Mouse (Mus musculus) liver, embryonic 12.5 days (tissue): ENCODE measurements around the gene Ifih1. TPM values are rescaled to one million over a fixed set of nuclear protein-coding genes. Genes with fewer than 3 reads are reported as not detected.

Source experiments
- ATAC-seq: fragments of 200-750 bp; cut with Nextera tagmentation; 2 replicates; pipeline ENCODE4 v1.8.0; 2017; ENCODE audit warnings: moderate number of reproducible peaks, mild to moderate bottlenecking, moderate library complexity
- H3K27ac ChIP-seq: fragments of 300-500 bp; sonication (generic); 2 replicates; pipeline ENCODE4 v1.5.1; 2016; ENCODE audit warnings: mild to moderate bottlenecking
- H3K27me3 ChIP-seq: fragments of 300-500 bp; sonication (generic); replicated peaks from 2 replicates; pipeline ENCODE4 v1.6.1; 2016; ENCODE audit warnings: mild to moderate bottlenecking, moderate library complexity
- H3K36me3 ChIP-seq: fragments of 300-500 bp; sonication (generic); 2 replicates; pipeline ENCODE4 v1.6.1; 2016; ENCODE audit warnings: mild to moderate bottlenecking, moderate library complexity
- H3K4me1 ChIP-seq: fragments of 300-500 bp; sonication (generic); 2 replicates; pipeline ENCODE4 v1.6.1; 2016
- H3K4me2 ChIP-seq: fragments of 300-500 bp; sonication (generic); 2 replicates; pipeline ENCODE4 v1.6.1; 2016; ENCODE audit warnings: mild to moderate bottlenecking, moderate library complexity
- H3K4me3 ChIP-seq: fragments of 300-500 bp; sonication (generic); 2 replicates; pipeline ENCODE4 v1.5.1; 2016; ENCODE audit warnings: mild to moderate bottlenecking, moderate library complexity
- H3K9ac ChIP-seq: fragments of 300-500 bp; sonication (generic); 2 replicates; pipeline ENCODE4 v1.6.1; 2016; ENCODE audit warnings: mild to moderate bottlenecking, moderate library complexity
- H3K9me3 ChIP-seq: fragments of 300-500 bp; sonication (generic); replicated peaks from 2 replicates; pipeline ENCODE4 v1.6.1; 2016; ENCODE audit warnings: mild to moderate bottlenecking, moderate library complexity
- WGBS: fragments of 180-500 bp; shearing (Covaris S2); methylation state at CpG from one replicate; pipeline ENCODE4 v1.1.7; 2016; ENCODE audit not compliant: insufficient replicate concordance; 5-methylcytosine and 5-hydroxymethylcytosine counted together
- polyA plus RNA-seq: library from polyadenylated mRNA; unstranded; fragments of >200 nt; fragmentation: Nextera tagmentation; extraction: Ambion mirVana; gene quantifications from 2 replicates; pipeline ENCODE4 v1.2.1, GENCODE M21; 2016

The Ifih1 gene
- polyA plus RNA-seq: 3.1 and 3.2 TPM in 2 replicates

GRCm38 (mm10) chr2:62646014-62646645 lies at the start of gene Ifih1:
Gene Ifih1 (minus strand): TSS chr2:62646255.
- Histone ChIP-seq H3K27me3 (no peaks in the 10 kb centered on the region), H3K4me1 (peaks cover 28% of the 10 kb centered on the region), H3K9me3 (no peaks in the 10 kb centered on the region), H3K27ac (peak within 1 kb of the TSS; percentile 69), H3K36me3 (no peaks in the 10 kb centered on the region), H3K4me2 (peak within 1 kb of the TSS; percentile 83), H3K9ac (peak within 1 kb of the TSS; percentile 78), H3K4me3 (peak within 1 kb of the TSS; percentile 77)
- WGBS: 1% methylated on average over 30 of the region's 30 CpGs
- peak; percentile 92 for ATAC-seq

- H3K9me3 ChIP-seq: no peaks in the 10 kb centered on the region
- no peaks in the 10 kb centered on the region for H3K27me3 ChIP-seq
- H3K4me3 ChIP-seq: no peak overlapping the region
- H3K9ac ChIP-seq: no peak overlapping the region
- H3K27ac ChIP-seq: no peak overlapping the region
- H3K36me3 ChIP-seq: no peaks in the 10 kb centered on the region
- no peak for ATAC-seq
- WGBS: 70% methylated on average over 6 of the region's 6 CpGs
- H3K4me1 ChIP-seq: no peaks in the 10 kb centered on the region
- H3K4me2 ChIP-seq: no peak overlapping the region
These were observed 39.9 kb upstream of the Ifih1 start for GRCm38 (mm10) chr2:62685934-62686333.

- no peaks in the 10 kb centered on the region for H3K27me3 ChIP-seq
- H3K27ac ChIP-seq: no peak overlapping the region
- H3K36me3 ChIP-seq: no peaks in the 10 kb centered on the region
- ATAC-seq: no peak
- no peaks in the 10 kb centered on the region for H3K4me1 ChIP-seq
- 35% methylated on average over 3 of the region's 3 CpGs for WGBS
- no peak overlapping the region for H3K4me2 ChIP-seq
- H3K9me3 ChIP-seq: no peaks in the 10 kb centered on the region
- H3K4me3 ChIP-seq: no peak overlapping the region
- H3K9ac ChIP-seq: no peak overlapping the region
These were observed 39.0 kb upstream of the Ifih1 start for GRCm38 (mm10) chr2:62684989-62685595.

DNA sequence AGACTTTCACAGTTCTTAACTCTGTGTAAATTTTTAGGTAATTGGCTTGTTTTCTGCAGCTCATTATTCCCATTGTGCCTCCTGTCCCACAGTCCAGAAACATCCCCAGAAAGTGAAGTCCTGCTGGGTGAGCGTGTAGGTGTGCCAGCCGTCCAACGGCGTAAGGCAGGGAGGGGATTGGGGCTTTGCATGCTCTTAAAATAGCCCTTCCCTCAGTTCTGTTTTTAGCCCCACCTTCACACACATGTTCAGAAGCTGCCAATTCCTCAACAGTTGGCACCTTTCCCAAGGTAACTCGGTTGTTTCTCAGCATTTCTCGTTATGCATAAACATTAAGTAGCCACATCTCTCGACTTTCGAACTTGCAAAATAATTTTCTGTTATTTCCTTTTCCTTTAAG lies 35.6 kb upstream of the Ifih1 start:
- Histone ChIP-seq H3K27ac (no peak overlapping the region), H3K4me2 (no peak overlapping the region), H3K9ac (no peak overlapping the region), H3K36me3 (no peaks in the 10 kb centered on the region), H3K4me1 (no peaks in the 10 kb centered on the region), H3K4me3 (no peak overlapping the region), H3K27me3 (no peaks in the 10 kb centered on the region), H3K9me3 (no peaks in the 10 kb centered on the region)
- WGBS: 76% methylated on average over 8 of the region's 8 CpGs
- ATAC-seq: no peak

DNA sequence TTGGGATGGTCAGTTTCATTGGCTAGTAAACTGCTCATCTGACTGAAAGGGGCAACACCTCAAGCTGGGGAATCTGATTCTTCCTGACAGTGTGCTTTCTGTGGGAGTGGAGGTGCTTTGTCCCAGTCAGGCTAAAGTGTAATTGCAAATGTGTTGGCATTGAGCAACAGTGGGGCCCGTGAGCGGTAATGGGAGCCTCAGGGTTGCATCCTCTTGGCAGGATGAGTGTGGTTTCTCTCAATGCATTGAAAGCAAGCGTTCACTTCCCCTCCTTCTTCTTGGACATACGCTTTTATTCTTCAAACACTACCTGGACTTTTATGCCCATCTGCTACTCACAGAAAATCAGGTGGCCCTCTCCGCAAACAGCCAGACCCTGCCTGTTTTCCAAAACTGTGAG lies 26.7 kb upstream of the Ifih1 start:
- no peak overlapping the region for H3K4me2 ChIP-seq
- H3K36me3 ChIP-seq: no peaks in the 10 kb centered on the region
- ATAC-seq: no peak
- WGBS: 60% methylated on average over 5 of the region's 5 CpGs
- no peak overlapping the region for H3K9ac ChIP-seq
- H3K27me3 ChIP-seq: no peaks in the 10 kb centered on the region
- no peaks in the 10 kb centered on the region for H3K9me3 ChIP-seq
- no peak overlapping the region for H3K27ac ChIP-seq
- peaks cover 4% of the 10 kb centered on the region; the same call in 1 of the 2 replicates for H3K4me1 ChIP-seq
- H3K4me3 ChIP-seq: no peak overlapping the region

DNA sequence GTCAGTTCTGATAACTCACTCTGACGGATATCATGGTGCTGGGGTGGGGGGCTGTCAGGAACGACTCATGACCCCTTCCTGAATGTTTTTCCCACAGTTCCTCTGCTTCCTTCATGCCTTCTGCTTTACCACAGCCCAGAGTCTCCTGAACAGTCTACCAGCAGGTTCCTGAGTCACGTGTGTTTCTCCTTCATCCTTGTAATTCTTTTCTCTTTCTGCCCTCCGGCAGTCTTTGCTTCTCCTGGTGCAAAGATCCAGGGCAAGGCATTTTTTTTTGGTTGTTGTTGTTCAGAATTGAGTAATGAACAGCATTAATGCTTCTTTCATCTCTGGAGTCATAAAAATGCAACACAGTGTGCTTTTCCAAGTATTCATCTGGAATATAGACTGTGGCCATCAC lies 24.7 kb upstream of the Ifih1 start:
- H3K27me3 ChIP-seq: no peaks in the 10 kb centered on the region
- peaks cover 4% of the 10 kb centered on the region; the same call in 1 of the 2 replicates for H3K4me1 ChIP-seq
- ATAC-seq: no peak
- H3K4me2 ChIP-seq: no peak overlapping the region
- WGBS: 51% methylated on average over 4 of the region's 4 CpGs
- H3K9me3 ChIP-seq: no peaks in the 10 kb centered on the region
- H3K36me3 ChIP-seq: no peaks in the 10 kb centered on the region
- H3K4me3 ChIP-seq: no peak overlapping the region
- no peak overlapping the region for H3K27ac ChIP-seq
- no peak overlapping the region for H3K9ac ChIP-seq

GRCm38 (mm10) chr2:62670301-62670700 lies 24.2 kb upstream of the Ifih1 start:
- Histone ChIP-seq H3K9me3 (no peaks in the 10 kb centered on the region), H3K9ac (no peak overlapping the region), H3K4me3 (no peak overlapping the region), H3K36me3 (no peaks in the 10 kb centered on the region), H3K27me3 (no peaks in the 10 kb centered on the region), H3K27ac (no peak overlapping the region), H3K4me2 (no peak overlapping the region), H3K4me1 (peaks cover 4% of the 10 kb centered on the region; the same call in 1 of the 2 replicates)
- no peak for ATAC-seq
- WGBS: 61% methylated on average over 5 of the region's 5 CpGs

DNA sequence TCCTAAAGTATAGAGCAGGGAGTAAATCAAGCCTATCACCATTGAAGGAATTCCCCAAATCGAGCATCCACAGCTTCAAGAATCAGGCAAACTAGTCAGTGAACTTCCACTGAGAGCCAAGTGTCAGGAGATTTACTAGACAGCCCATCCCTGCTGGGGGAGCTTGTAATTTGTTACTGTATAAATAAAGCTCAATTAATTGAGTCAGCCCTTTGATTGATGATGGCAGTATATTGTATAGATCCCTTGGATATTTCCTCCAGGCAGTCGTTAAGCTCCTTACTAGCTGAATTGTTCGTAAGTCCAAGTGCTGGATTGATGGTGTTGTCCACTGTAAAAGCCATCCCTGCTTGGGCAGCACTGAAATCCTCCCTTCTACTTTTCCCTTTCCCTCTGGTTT lies 23.8 kb upstream of the Ifih1 start:
- Histone ChIP-seq H3K36me3 (no peaks in the 10 kb centered on the region), H3K4me2 (no peak overlapping the region), H3K9me3 (no peaks in the 10 kb centered on the region), H3K27ac (no peak overlapping the region), H3K4me3 (no peak overlapping the region), H3K27me3 (no peaks in the 10 kb centered on the region), H3K9ac (no peak overlapping the region), H3K4me1 (peaks cover 4% of the 10 kb centered on the region; the same call in 1 of the 2 replicates)
- WGBS: 76% methylated on average over 3 of the region's 3 CpGs
- ATAC-seq: no peak

- no peaks in the 10 kb centered on the region for H3K9me3 ChIP-seq
- no peak overlapping the region for H3K4me2 ChIP-seq
- 52% methylated on average over 1 of the region's 1 CpGs for WGBS
- no peak overlapping the region for H3K4me3 ChIP-seq
- no peak overlapping the region for H3K9ac ChIP-seq
- H3K27me3 ChIP-seq: no peaks in the 10 kb centered on the region
- ATAC-seq: no peak
- H3K4me1 ChIP-seq: peaks cover 8% of the 10 kb centered on the region
- no peaks in the 10 kb centered on the region for H3K36me3 ChIP-seq
- H3K27ac ChIP-seq: no peak overlapping the region
These were observed 19.5 kb upstream of the Ifih1 start for GRCm38 (mm10) chr2:62665536-62665935.

- Histone ChIP-seq H3K4me2 (peak overlapping the region; percentile 78), H3K27ac (no peak overlapping the region), H3K4me1 (peaks cover 4% of the 10 kb centered on the region; the same call in 1 of the 2 replicates), H3K27me3 (no peaks in the 10 kb centered on the region), H3K4me3 (peak overlapping the region; percentile 61; the same call in 1 of the 2 replicates), H3K9me3 (no peaks in the 10 kb centered on the region), H3K9ac (no peak overlapping the region), H3K36me3 (no peaks in the 10 kb centered on the region)
- WGBS: 58% methylated on average over 7 of the region's 7 CpGs
- ATAC-seq: no peak
These were observed 18.8 kb upstream of the Ifih1 start for GRCm38 (mm10) chr2:62664839-62665238.

DNA sequence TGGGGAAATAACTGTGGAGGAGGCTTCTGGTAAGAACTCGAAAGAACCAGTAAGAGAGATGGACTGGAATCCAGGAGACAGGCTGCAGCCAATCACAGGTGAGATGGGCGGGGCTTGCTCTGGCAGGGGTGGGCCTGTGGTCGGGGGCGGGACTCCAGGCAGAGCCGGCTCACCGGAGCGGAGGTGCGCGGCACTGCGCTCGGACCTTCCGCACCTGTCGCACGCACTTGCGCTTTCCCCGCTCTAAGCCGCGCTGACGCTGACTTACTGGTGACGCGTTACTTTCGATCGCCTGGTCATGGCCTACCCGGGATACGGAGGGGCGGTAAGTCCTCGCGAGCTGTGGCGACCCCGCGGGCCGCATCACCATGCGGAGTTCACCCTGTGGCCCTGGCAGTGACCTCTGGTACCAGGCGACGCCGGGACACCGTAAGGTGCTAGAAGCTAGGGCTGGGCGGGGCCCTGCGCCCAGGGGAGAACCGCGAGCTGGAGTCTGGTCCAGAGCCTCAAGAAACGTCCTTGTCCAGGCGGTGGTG lies 18.1 kb upstream of the Ifih1 start, which contains the start of gene Gca:
Gca (plus strand) TSS at position 151 of the 536 bp plus-strand sequence.
- Histone ChIP-seq H3K9me3 (no peaks in the 10 kb centered on the region), H3K9ac (peak within 1 kb of the TSS; percentile 55), H3K27me3 (no peaks in the 10 kb centered on the region), H3K4me3 (peak within 1 kb of the TSS; percentile 61), H3K4me2 (peak within 1 kb of the TSS; percentile 78), H3K36me3 (no peaks in the 10 kb centered on the region), H3K4me1 (peaks cover 4% of the 10 kb centered on the region; the same call in 1 of the 2 replicates), H3K27ac (no peak within 1 kb of the TSS)
- 1% methylated on average over 43 of the region's 43 CpGs for WGBS
- peak; percentile 100 for ATAC-seq

DNA sequence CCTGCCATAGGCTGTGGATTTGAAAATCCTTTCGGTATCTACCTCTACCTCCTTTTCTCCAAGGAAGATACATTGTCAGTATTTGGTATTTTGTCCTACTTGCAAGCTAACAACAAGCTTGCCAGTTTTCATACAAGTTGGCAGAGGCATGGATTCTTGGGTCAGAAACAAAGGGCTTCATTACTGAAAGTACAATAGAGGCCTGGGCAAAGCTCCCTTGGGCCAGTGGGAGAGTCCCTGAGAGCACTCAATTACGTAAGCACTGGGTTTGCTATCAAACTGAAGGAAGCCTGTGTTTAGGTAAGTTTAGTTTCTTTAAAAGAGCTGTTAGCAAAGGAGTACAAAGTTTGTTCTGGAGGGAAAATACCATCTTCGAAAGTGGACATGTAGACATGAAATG lies 16.5 kb upstream of the Ifih1 start:
- 73% methylated on average over 3 of the region's 3 CpGs for WGBS
- Histone ChIP-seq H3K4me2 (no peak overlapping the region), H3K9me3 (no peaks in the 10 kb centered on the region), H3K4me1 (peaks cover 4% of the 10 kb centered on the region; the same call in 1 of the 2 replicates), H3K27me3 (no peaks in the 10 kb centered on the region), H3K4me3 (no peak overlapping the region), H3K9ac (no peak overlapping the region), H3K27ac (no peak overlapping the region), H3K36me3 (no peaks in the 10 kb centered on the region)
- ATAC-seq: no peak
